Mouse (Mus musculus) olfactory bulb, adult 2 months (tissue): ENCODE results near the gene Anapc15.

Experiments used
- CTCF ChIP-seq: fragments of 200-500 bp; IDR thresholded peaks from 2 replicates; pipeline ENCODE4 v1.5.1; 2012; ENCODE audit warnings: low read depth, mild to moderate bottlenecking, low read length, moderate library complexity; ENCODE audit not compliant: insufficient read depth
- POLR2A ChIP-seq: fragments of 200-500 bp; IDR thresholded peaks from 2 replicates; pipeline ENCODE4 v1.6.1; 2012; ENCODE audit warnings: mild to moderate bottlenecking, low read depth, low read length, moderate library complexity; ENCODE audit not compliant: insufficient read depth

DNA sequence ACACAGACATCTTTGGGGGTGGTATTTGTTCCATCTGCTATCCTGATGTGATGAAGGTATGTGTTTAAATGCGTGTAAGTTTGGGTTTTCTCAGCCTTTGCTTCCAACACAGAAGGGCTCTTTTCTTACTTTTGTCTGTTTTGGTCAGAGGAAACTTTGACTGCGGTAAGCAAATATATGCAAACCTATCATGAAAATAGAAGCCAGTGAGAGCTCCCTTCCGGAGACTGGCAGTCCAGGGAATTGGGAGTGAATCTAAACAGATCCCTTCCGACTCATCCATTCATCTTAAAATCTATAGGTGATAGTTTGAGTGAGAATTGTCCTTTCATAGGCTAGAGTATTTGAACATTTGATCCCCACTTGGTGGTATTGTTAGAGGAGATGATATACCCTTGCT lies 24.9 kb downstream of the Anapc15 start:
- TF ChIP-seq CTCF: no peak
- TF ChIP-seq POLR2A: no peak
